ENCODE assay signal across 7 mouse cellular contexts in the genomic region with DNA sequence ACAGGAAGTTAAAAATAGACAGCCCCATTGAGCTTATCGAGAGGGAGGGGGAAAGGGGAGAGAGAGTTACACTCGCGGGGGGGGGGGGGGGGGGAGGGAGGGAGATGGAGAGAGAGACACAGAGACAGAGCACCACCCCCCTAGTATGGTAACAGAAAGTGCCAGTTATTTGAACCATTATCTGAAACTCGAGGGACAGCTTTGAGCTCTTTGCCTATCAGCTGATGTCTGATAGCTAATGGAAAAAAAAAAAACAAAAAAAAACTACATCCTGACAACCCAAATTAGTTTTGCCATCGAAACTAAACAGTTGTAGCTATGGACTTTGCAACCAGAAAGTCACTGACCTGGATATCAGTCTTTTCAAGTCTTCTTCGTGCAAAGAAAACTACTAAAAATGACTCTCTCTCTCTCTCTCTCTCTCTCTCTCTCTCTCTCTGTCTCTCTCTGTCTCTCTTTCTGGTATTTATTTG. TPM values are rescaled to one million over a fixed set of nuclear protein-coding genes. Genes with fewer than 3 reads are reported as not detected.
DNase-seq lines count a peak whose midpoint lies in the region; ATAC-seq and TF ChIP-seq lines count a peak whose summit lies in the region.

Ccdc141 (minus strand) TSS at position 4 of the 473 bp plus-strand sequence.

- TF ChIP-seq CTCF in liver, postnatal 0 days (IDR thresholded peaks at IDR 0.05; ENCODE audit: low read depth) = no peak

- 0 out of 2 replicates have a peak, but pooled peaks cover 3% of the 10 kb centered on the region for H3K9me3 ChIP-seq in megakaryocyte, embryonic 14.5 days
- no peaks in the 10 kb centered on the region for H3K9me3 ChIP-seq in forebrain, embryonic 12.5 days
- H3K9me3 ChIP-seq in hindbrain, embryonic 16.5 days (ENCODE audit: control insufficient read depth, low read length) = no peaks in the 10 kb centered on the region
- H3K9me3 ChIP-seq in liver, postnatal 0 days (ENCODE audit: low read length) = no peaks in the 10 kb centered on the region

- TF ChIP-seq EP300 in liver, postnatal 0 days (IDR thresholded peaks at IDR 0.05; ENCODE audit: low read depth) = no peak

- H3K4me2 ChIP-seq in forebrain, embryonic 12.5 days = peak within 1 kb of the TSS; percentile 78
- H3K4me2 ChIP-seq in hindbrain, embryonic 16.5 days (ENCODE audit: low read length) = peak within 1 kb of the TSS; percentile 74
- peak within 1 kb of the TSS; percentile 89 for H3K4me2 ChIP-seq in liver, postnatal 0 days (ENCODE audit: low read depth, low read length)

- DNase-seq in liver, postnatal 0 days = no peak
- DNase-seq in cerebellum, postnatal 10 days = no peak
- DNase-seq in thymus, postnatal 10 days (ENCODE audit: low spot score in 2 of 2) = no peak

- H3K9ac ChIP-seq in forebrain, embryonic 12.5 days = peak within 1 kb of the TSS; percentile 45
- H3K9ac ChIP-seq in hindbrain, embryonic 16.5 days (ENCODE audit: low read depth, low read length) = peak within 1 kb of the TSS; percentile 52
- peak within 1 kb of the TSS; percentile 69 for H3K9ac ChIP-seq in liver, postnatal 0 days (replicated peaks)

- H3K27me3 ChIP-seq in megakaryocyte, embryonic 14.5 days (replicated peaks) = peaks cover 12% of the 10 kb centered on the region
- peaks cover 5% of the 10 kb centered on the region; the same call in 1 of the 2 replicates for H3K27me3 ChIP-seq in forebrain, embryonic 12.5 days
- H3K27me3 ChIP-seq in hindbrain, embryonic 16.5 days (replicated peaks; ENCODE audit: control insufficient read depth, insufficient read depth, low read length) = no peaks in the 10 kb centered on the region
- no peaks in the 10 kb centered on the region for H3K27me3 ChIP-seq in liver, postnatal 0 days (ENCODE audit: insufficient read depth, low read length)

- WGBS in forebrain, embryonic 12.5 days = 11% methylated on average over 5 of the region's 6 CpGs
- 15% methylated on average over 5 of the region's 6 CpGs for WGBS in hindbrain, embryonic 16.5 days
- WGBS in liver, postnatal 0 days (ENCODE audit: insufficient replicate concordance) = 5% methylated on average over 5 of the region's 6 CpGs

- H3K36me3 ChIP-seq in megakaryocyte, embryonic 14.5 days (replicated peaks; ENCODE audit: low read length) = no peaks in the 10 kb centered on the region
- no peaks in the 10 kb centered on the region for H3K36me3 ChIP-seq in forebrain, embryonic 12.5 days (replicated peaks)
- H3K36me3 ChIP-seq in hindbrain, embryonic 16.5 days (ENCODE audit: control insufficient read depth, insufficient read depth, low read length) = no peaks in the 10 kb centered on the region
- H3K36me3 ChIP-seq in liver, postnatal 0 days (replicated peaks; ENCODE audit: insufficient read depth, low read length) = no peaks in the 10 kb centered on the region; the same call in 1 of the 2 replicates

- ATAC-seq in megakaryocyte, adult 5-6 weeks (ENCODE audit: poor library complexity, severe bottlenecking) = no peak
- no peak for ATAC-seq in forebrain, embryonic 12.5 days (ENCODE audit: low FRiP score)
- ATAC-seq in hindbrain, embryonic 16.5 days = no peak
- ATAC-seq in liver, postnatal 0 days = peak; percentile 35

- H3K4me1 ChIP-seq in megakaryocyte, embryonic 14.5 days = peaks cover 8% of the 10 kb centered on the region
- peaks cover 27% of the 10 kb centered on the region for H3K4me1 ChIP-seq in forebrain, embryonic 12.5 days
- peaks cover 28% of the 10 kb centered on the region for H3K4me1 ChIP-seq in hindbrain, embryonic 16.5 days (ENCODE audit: control insufficient read depth, insufficient read depth, low read depth, low read length)
- peaks cover 8% of the 10 kb centered on the region for H3K4me1 ChIP-seq in liver, postnatal 0 days (ENCODE audit: insufficient read depth)

- no peak within 1 kb of the TSS for H3K27ac ChIP-seq in forebrain, embryonic 12.5 days
- H3K27ac ChIP-seq in hindbrain, embryonic 16.5 days (ENCODE audit: low read depth, low read length) = peak within 1 kb of the TSS; percentile 63
- peak within 1 kb of the TSS; percentile 94 for H3K27ac ChIP-seq in liver, postnatal 0 days (ENCODE audit: low read depth)

- peak within 1 kb of the TSS; percentile 90 for H3K4me3 ChIP-seq in megakaryocyte, embryonic 14.5 days (replicated peaks)
- H3K4me3 ChIP-seq in forebrain, embryonic 12.5 days (replicated peaks) = peak within 1 kb of the TSS; percentile 39
- peak within 1 kb of the TSS; percentile 43 for H3K4me3 ChIP-seq in hindbrain, embryonic 16.5 days (ENCODE audit: low read length)
- H3K4me3 ChIP-seq in liver, postnatal 0 days (ENCODE audit: low read depth, low read length) = peak within 1 kb of the TSS; percentile 63

RNA-seq across cellular contexts. Expression of gene Ccdc141, which starts in this region (rescaled TPM):
- polyA plus RNA-seq in megakaryocyte, embryonic 14.5 days (2012; ENCODE audit: insufficient read depth, low replicate concordance) = 0.19 TPM in 1 of 2 replicates, not detected in the other
- 0.07 TPM in 1 of 2 replicates, not detected in the other for total RNA-seq in megakaryocyte, adult 5-6 weeks (2015)
- total RNA-seq in megakaryocyte, adult 5-6 weeks (2017) = 0.07 TPM in 1 of 2 replicates, not detected in the other
- polyA plus RNA-seq in forebrain, embryonic 12.5 days (2016; fragmentation: Nextera tagmentation; extraction: Ambion mirVana) = 2.6 and 3.6 TPM in 2 replicates
- 8.5 and 9.9 TPM in 2 replicates for polyA plus RNA-seq in hindbrain, embryonic 16.5 days (2015; fragmentation: Nextera tagmentation; extraction: Ambion mirVana)
- 2.2 and 3.0 TPM in 2 replicates for polyA plus RNA-seq in liver, postnatal 0 days (2015; fragmentation: Nextera tagmentation; extraction: Ambion mirVana)

Comparison
In these comparisons a context has a peak if more than half of its experiments do, and no peak if none do; other contexts are left out.
1. H3K4me3 ChIP-seq: peak in every context shown above with its lines; median percentile 90 in megakaryocyte, embryonic 14.5 days; 63 in liver, postnatal 0 days; 43 in hindbrain, embryonic 16.5 days; 39 in forebrain, embryonic 12.5 days.